12 mouse cellular contexts compared by ENCODE assay signal in the genomic region with DNA sequence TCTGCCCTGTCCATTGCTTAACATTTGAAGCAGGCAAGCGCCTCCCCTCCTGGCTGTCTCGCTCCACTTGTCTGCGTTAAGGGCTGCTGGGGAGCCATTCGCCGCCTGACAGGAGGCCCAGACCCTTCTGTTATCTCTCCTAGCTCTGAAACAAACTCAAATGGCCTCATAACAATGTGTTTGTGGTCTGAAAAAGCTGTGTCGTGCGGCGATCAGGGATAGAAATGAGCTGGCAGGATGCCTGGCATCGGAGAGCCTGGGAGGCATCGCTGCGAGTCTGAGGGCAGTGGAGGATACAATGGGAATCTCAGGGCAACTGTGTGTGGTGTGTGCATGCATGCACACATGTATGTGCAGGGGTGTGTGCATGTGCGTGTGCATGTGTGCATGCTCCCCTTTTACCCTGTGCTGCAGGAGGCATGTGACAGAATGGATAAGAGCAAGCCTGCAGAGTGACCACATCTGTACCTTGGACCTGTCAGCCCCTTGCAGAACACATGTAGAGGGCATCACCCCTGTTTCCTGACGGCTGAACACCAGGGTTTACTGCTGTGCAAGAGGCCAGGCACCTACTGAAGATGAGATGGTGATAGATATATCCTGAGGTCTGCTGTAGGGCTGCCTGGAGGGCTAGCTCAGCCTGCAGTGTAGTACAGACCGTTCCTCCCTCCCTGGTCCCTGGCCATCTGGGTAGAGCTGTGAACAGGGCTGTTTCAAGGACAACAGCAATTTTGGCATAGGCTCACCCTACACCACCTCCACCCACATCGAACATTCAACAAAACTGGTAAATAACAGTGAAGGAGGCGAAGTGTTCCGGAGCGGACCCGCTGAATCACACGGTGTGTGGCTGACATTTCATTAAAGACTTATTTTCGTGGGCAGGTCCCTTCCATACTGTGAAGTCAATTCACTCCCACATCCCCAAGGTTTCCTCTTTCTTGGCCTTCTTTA. TPM values are rescaled to one million over a fixed set of nuclear protein-coding genes. Genes with fewer than 3 reads are reported as not detected.
A peak's percentile ranks its signal among the peaks of the same experiment; 100 is the strongest.
DNase-seq lines count a peak whose midpoint lies in the region; ATAC-seq lines count a peak whose summit lies in the region.
"Had no signal": no experiment of that assay in that cellular context is flagged by ENCODE, and none has a peak within 500 bp of the region (broad histone marks: within the 10 kb centered on the region; RNA-seq: fewer than 3 reads in every experiment).

No protein-coding gene starts in this region.

- H3K36me3 ChIP-seq in heart, embryonic 11.5 days (ENCODE audit: control insufficient read depth, insufficient read depth, low read length) = no peaks in the 10 kb centered on the region; the same call in 1 of the 2 replicates
- no peaks in the 10 kb centered on the region for H3K36me3 ChIP-seq in forebrain, embryonic 15.5 days

- H3K4me2 ChIP-seq in heart, embryonic 11.5 days = 0 out of 2 replicates have a peak overlapping the region, but pooled peaks have one; percentile 3
- H3K4me2 ChIP-seq in forebrain, embryonic 15.5 days (replicated peaks) = no peak overlapping the region

- no peak for DNase-seq in heart, adult 8-10 months (ENCODE audit: low spot score)
- DNase-seq in left cerebral cortex, postnatal 25 days (ENCODE audit: low spot score in 2 of 2) = peak; percentile 28 to 60
- DNase-seq in left cerebral cortex, postnatal 36 days (ENCODE audit: low spot score in 2 of 2) = no peak
- DNase-seq in thymus, postnatal 10 days (ENCODE audit: low spot score in 2 of 2) = no peak
- no peak for DNase-seq in urinary bladder, postnatal 25 days (ENCODE audit: low spot score)
- DNase-seq: gastrocnemius, postnatal 14 days; retina, postnatal 1 day; thymus, adult 2 months had no signal

- 63% methylated on average over 21 of the region's 21 CpGs for WGBS in heart, embryonic 11.5 days (ENCODE audit: insufficient replicate concordance)
- 52% methylated on average over 21 of the region's 21 CpGs for WGBS in forebrain, embryonic 15.5 days

- H3K4me1 ChIP-seq in heart, embryonic 11.5 days (ENCODE audit: control insufficient read depth, insufficient read depth, low read length) = peaks cover 49% of the 10 kb centered on the region
- peaks cover 9% of the 10 kb centered on the region; the same call in 1 of the 2 replicates for H3K4me1 ChIP-seq in forebrain, embryonic 15.5 days

- intact Hi-C loops in left cerebral cortex, postnatal 25 days (cut with DNase I) = no loop called here
- intact Hi-C loops in left cerebral cortex, postnatal 36 days (cut with DNase I) = loop anchor here (5.0 kb wide), 1 partner anchor 52 kb away; no protein-coding TSS in a partner anchor

- no peak overlapping the region for H3K9ac ChIP-seq in heart, embryonic 11.5 days (ENCODE audit: low read depth, low read length)
- no peak overlapping the region for H3K9ac ChIP-seq in forebrain, embryonic 15.5 days (replicated peaks)

- H3K4me3 ChIP-seq in heart, embryonic 11.5 days (ENCODE audit: low read depth, low read length) = no peak overlapping the region
- H3K4me3 ChIP-seq in forebrain, embryonic 15.5 days = no peak overlapping the region

- no peaks in the 10 kb centered on the region for H3K9me3 ChIP-seq in heart, embryonic 11.5 days (replicated peaks; ENCODE audit: control insufficient read depth, low read length)
- no peaks in the 10 kb centered on the region for H3K9me3 ChIP-seq in forebrain, embryonic 15.5 days

- no peak for ATAC-seq in heart, embryonic 11.5 days (replicated peaks; ENCODE audit: insufficient number of reproducible peaks, low FRiP score, low TSS enrichment)
- ATAC-seq in forebrain, embryonic 15.5 days (replicated peaks) = 0 out of 2 replicates have a peak, but pooled peaks have one; percentile 29
- 0 out of 2 replicates have a peak, but pooled peaks have one; percentile 37 for ATAC-seq in monocyte, adult 5-6 weeks (replicated peaks; ENCODE audit: insufficient number of reproducible peaks, low FRiP score, low TSS enrichment, poor library complexity, severe bottlenecking)

- peak overlapping the region; percentile 24; the same call in 1 of the 2 replicates for H3K27ac ChIP-seq in heart, embryonic 11.5 days (ENCODE audit: low read depth, low read length)
- no peak overlapping the region for H3K27ac ChIP-seq in forebrain, embryonic 15.5 days (replicated peaks)
- H3K27ac ChIP-seq: macrophage had no signal

- H3K27me3 ChIP-seq in heart, embryonic 11.5 days (ENCODE audit: control insufficient read depth, insufficient read depth, low read length) = no peaks in the 10 kb centered on the region
- no peaks in the 10 kb centered on the region for H3K27me3 ChIP-seq in forebrain, embryonic 15.5 days

RNA-seq across cellular contexts. Expression of a gene that starts 54.9 kb away (rescaled TPM):
- polyA plus RNA-seq in heart, embryonic 11.5 days (2014; fragmentation: Nextera tagmentation; extraction: Ambion mirVana) = 111 and 114 TPM in 2 replicates
- total RNA-seq in heart, adult 8-10 months (2022) = 10 to 100 TPM; 35.9 to 47.8 (median 41.1) TPM
- 100 to 1,000 TPM; 104 to 114 TPM for total RNA-seq in left cerebral cortex, postnatal 25 days (2021)
- total RNA-seq in left cerebral cortex, postnatal 36 days (2021) = 100 to 1,000 TPM in 1 of 2 experiments, 10 to 100 TPM in 1; 95.9 to 119 TPM
- 30.3 and 36.0 TPM in 2 replicates for polyA plus RNA-seq in forebrain, embryonic 15.5 days (2015; fragmentation: Nextera tagmentation; extraction: Ambion mirVana)
- 20.9 to 75.7 TPM (median 27.3 TPM) in 3 replicates for total RNA-seq in monocyte, adult 5-6 weeks (2017)

Comparison
In these comparisons a context has a peak if more than half of its experiments do, and no peak if none do; other contexts are left out.
1. DNase-seq: peak in left cerebral cortex, postnatal 25 days (2 of 2); none in heart, adult 8-10 months (single experiment), left cerebral cortex, postnatal 36 days (0 of 2), thymus, postnatal 10 days (0 of 2) and urinary bladder, postnatal 25 days (single experiment).